Mouse (Mus musculus) retina, embryonic 14.5 days (tissue): Measurements from ENCODE around the gene Plpp6.
"Not testable (repeated sequence)": the region's sequence is repeated elsewhere in the genome, so short reads cannot be mapped to it uniquely, and the experiment has no call there.

Source experiments
- DNase-seq: peaks from one replicate; pipeline ENCODE4 v3.0.0-alpha.2; 2015; ENCODE audit warnings: low spot score

Plpp6 gene

DNA sequence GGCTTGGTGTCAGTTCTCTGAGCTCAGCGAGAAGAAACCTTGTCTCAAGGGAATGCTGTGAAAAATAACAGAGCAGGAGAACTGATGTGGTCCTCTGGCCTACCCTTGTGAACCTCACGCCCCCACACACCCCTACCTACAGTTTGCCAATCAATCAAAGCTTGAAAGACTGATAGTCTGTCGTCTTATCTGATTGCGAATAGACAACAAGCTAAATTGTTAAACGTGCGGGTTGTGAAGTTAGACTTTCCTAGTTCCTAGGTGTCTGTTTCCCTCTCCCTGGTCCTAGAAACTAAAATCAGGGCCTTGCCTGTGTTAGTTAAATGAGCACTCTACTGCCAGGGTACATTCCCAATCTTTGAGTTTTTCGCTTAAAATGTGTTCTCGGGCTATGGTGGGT, 25.8 kb downstream of the Plpp6 start:
- DNase-seq: no peak

DNA sequence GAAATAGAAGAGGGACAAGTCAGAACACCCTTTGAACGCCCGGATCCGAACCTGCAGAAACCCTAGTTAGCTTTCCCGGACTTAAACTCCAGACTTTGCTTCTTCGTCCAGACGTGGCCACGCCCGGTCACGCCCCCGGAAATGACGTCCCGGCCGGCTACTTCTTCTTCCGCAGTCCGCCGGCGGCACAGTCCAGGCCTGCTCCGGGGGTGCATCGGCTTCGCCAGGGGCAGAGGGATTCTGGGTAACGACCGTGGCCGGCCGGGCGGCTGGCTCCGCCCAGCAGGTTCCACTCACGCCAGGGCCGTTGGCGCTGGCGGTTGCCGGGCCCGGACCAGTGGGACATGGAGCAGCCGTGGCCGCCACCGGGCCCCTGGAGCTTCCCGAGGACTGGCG, 26.4 kb downstream of the Plpp6 start, which contains the start of gene Cdc37l1:
TSS of gene Cdc37l1 (plus strand) at position 159 of the 396 bp plus-strand sequence.
- peak; percentile 98 for DNase-seq

DNA sequence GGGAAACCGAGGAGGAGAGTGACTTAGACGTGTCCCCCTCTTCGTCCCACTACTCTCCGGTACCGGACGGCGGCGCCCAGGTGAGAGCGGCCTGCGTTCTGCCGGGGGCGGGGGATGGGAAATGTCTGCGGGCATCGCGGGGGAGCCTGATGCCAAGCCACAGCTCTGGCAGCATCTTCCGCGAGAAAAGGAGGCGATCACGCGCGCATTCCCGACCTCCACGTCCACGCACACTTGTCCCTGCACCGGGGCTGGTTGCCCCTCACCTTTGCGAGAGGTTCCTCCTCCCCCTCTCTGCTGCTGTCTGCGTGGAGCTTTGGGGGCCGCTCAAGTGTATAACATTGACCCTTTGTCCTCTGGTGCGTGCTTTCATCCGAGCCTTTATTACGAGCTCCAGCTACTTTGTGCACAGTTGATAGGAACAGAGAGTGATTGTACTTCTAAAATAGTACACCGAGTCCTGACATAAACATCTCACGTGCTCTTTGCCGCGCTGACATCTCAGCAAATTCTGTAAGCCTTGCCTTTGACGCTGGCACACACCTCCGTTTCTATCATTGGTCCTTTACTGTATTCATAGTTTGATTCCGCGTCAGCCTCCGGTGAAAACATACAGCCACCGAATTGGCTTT, 27.0 kb downstream of the Plpp6 start:
- peak; percentile 52 for DNase-seq

DNA sequence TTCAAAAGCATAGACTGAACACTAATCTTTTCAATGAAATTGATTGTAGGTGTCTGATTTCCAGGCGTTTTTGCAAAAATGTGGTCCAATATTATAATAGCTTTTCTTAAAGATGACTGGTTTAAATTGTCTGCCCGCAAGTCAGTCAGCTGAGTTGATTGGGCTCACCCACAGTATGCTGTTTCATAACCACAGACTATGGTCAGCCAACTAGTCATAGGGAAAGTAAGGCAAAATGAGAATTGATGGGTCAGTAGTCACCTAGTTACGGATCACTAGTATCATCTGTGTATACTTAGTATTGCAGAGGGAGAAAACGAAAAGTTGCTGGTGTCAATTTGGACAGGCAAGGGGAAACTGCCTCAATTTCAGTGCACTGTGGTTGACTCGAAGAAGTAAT, 27.6 kb downstream of the Plpp6 start:
- DNase-seq: no peak

DNA sequence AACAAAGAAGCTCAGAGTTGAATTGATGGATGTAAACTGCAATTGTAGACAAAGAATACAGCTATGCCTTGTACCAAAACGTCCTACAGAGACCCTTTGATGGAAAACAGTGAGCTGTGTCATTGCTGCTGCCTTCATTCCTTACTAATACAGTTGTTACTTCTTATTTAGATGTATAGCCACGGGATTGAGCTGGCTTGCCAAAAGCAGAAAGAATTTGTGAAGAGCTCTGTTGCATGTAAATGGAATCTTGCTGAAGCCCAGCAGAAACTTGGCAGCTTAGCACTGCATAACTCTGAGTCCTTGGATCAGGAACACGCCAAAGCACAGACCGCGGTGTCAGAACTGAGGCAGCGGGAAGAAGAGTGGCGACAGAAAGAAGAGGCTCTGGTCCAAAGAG, 31.1 kb downstream of the Plpp6 start:
- DNase-seq: no peak

- no peak for DNase-seq
Observed at GRCm38 (mm10) chr19:28995366-28995765, 31.6 kb downstream of the Plpp6 start.

GRCm38 (mm10) chr19:28997976-28998630, 34.4 kb downstream of the Plpp6 start:
- no peak for DNase-seq

DNA sequence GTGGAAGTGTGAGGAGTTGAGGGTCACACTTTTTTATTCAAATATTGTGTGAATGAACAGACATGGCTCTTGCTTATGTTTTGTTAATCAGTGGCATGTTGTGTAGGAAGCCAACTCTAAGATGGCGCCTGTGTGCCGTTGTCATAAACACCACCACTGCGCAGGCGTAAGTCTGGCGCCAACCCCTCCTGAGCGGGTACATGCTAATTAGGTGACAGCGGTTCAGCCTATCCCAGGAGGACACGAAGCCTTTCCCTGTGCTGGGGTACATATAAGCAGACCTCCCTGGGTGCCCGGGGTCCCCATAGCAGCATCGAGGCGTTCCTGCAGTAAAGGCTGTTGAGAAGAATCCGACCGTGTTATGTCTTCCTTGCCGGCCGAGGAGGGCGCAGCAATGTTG, 36.6 kb downstream of the Plpp6 start:
- not testable (repeated sequence) for DNase-seq

DNA sequence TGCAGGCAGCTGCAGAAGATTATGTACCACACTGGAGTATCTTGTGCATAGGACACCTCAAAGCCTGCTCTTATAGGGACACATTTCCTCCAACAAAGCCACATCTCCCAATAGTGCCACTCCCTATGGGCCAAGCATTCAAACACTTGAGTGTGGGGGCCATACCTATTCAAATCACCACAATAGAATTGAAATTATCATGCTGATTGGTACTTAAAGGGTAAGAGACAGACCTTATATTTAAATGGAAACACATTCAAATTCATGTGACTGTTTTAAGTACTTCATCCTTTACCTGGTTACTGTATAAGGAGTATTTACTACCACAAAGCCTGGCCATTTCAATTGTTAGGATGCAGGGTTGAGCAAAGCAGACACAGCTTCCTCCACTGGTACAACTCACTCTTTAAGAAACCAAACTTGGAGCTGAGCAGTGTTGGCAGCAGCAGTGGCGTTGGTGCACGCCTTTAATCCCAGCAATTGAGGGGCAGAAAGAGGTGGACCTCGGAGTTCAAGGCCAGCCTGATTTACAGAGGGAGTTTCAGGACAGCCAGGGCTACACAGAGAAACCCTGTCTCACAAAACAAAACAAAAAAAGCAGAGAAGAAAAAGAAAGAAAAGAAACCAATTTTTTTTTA, 44.4 kb downstream of the Plpp6 start:
- DNase-seq: no peak

- DNase-seq: no peak
Observed at GRCm38 (mm10) chr19:29009046-29009445, 45.3 kb downstream of the Plpp6 start.

DNA sequence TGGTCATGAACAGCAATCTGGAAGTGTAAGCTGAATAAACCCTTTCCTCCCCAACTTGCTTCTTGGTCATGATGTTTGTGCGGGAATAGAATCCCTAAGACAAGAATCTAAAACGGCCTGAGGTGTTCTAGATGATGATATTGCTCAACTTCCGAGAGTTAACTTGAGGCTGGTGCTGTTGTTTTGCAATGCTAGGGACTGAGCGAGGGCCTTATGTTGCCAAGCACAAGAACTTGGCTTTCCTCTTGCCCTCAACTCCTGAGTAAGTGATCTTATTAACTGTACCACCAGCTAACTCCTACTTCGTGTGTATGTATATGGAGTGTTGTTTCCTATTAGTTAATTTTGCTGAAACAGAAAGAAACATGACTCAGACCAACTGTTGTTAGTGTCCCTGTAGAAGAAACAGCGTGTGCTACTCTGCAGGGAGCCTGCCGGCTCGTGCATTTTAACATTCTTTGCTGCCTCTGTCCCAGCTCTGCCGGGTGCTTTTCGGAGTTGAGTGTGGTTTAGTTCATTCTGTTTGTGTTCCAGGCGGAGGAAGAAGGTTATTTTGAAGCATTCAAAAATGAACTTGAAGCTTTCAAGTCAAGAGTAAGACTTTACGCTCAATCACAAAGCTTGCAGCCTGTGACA, 47.7 kb downstream of the Plpp6 start:
- DNase-seq: no peak

- no peak for DNase-seq
Observed at GRCm38 (mm10) chr19:29014466-29015055, 50.8 kb downstream of the Plpp6 start.

- peak; percentile 43 for DNase-seq
Observed at GRCm38 (mm10) chr19:29015410-29016203, 51.9 kb downstream of the Plpp6 start.

DNA sequence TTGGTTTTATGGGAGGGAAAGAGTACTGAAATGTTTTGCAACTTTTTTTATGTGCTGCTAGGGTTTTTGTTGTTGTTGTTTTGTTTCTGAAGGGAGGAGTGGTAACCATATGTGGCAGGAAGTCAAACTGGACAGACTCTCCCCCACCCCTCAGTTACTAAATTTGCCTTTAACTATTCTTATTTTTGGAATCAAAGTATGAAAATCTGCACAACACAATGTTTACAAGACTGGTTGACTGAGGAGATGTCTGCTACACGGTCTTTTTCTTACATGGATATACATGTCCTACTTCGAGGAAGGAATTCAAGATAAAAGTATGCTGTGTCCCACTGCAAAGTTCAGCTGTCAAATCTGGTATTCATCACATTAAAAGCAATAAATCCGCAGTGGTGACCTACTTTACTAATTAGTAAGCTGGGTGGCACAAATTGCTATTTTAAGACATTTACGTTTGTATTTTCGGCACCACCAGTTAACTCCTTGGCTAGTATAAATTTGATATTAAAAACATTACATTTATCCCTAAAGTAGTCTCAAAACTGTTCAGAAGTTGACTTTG, 52.5 kb downstream of the Plpp6 start:
- peak; percentile 86 for DNase-seq
